Mouse (Mus musculus): ENCODE data around the gene Med24.

DNA sequence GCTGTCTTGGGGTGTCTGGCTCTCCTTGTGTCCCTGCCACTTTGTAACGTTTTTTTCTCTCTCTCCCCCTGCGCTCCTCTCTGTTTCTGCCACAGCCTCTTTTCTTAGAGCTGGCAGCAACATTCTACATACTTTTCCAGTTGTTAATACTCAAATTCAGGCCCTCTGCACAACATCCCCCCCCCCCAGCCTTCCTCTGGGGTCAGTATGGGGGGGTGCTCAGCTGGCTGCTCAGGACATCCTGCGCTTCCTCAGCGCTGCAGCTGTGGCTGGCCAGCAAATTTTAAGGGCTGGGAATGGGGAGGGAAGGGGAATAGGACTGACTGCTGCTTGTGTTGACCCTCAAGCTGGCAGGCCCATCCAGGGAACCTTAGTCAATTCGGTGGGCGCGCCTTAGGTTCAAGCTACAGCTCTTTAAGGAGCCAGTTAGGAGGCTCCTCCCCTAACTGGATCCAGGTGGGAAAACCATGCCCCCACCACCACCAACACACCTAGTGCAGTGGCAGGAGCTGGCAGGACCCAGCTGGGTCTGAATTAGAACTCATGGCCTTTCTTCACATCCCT, 15.3 kb upstream of the Med24 start:
- TF ChIP-seq POLR2A (IDR thresholded peaks at IDR 0.05; ENCODE audit: low read depth, low read length) (no peak), CTCF (conservative IDR thresholded peaks at IDR 0.05; ENCODE audit: insufficient read depth, insufficient read length, low read depth, low read length) (no peak)
